Mouse (Mus musculus) liver, embryonic 14.5 days (tissue): ENCODE measurements around the gene Lmf1.

ENCODE experiments used
- CTCF ChIP-seq: IDR thresholded peaks from 2 replicates; pipeline ENCODE4 v1.5.1; 2016; ENCODE audit warnings: antibody characterized with exemption, low read depth, control low read depth
- EP300 ChIP-seq: IDR thresholded peaks from 2 replicates; pipeline ENCODE4 v1.6.1; 2016; ENCODE audit warnings: antibody characterized with exemption, low read depth

DNA sequence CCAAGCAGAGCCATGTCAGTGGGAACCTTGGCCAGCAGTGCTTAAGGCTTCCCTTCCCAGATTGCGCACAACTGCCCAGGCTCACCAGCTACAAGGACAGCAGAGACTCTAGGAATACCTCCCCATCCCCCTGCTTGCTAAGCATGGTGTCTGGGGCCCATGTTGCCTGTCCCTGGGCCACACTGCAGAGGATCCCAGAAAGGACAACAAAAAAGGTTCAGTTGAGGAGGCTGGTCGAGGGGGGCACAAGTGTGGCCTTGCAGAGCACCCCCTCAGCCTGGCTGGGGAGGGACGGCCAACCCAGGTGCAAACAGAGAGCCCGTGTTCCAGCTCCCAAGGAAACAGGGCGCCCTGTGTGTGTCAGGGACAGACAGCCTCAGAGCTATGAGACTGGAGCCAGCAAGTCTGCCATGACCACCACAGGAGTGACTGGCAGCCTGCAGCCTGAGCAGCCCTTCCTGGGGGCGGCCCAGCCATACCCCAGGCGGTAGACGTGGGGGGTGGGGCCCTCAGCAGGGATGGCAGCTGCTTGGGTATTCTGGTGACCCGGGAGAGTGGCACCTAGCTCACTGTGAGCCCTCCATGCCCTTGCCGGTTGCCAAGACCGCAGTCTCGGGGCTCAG is 84.4 kb downstream of the Lmf1 start:
- TF ChIP-seq CTCF, result no peak
- no peak for TF ChIP-seq EP300
